Mouse (Mus musculus) embryonic facial prominence, embryonic 12.5 days (tissue): ENCODE measurements around the gene C5ar2. TPM values are rescaled to one million over a fixed set of nuclear protein-coding genes. Genes with fewer than 3 reads are reported as not detected.
"Not testable (repeated sequence)": the region's sequence is repeated elsewhere in the genome, so short reads cannot be mapped to it uniquely, and the experiment has no call there.

Source experiments
- ATAC-seq: fragments of 200-750 bp; cut with Nextera tagmentation; 2 replicates; pipeline ENCODE4 v1.8.0; 2017; ENCODE audit not compliant: insufficient number of reproducible peaks, insufficient read depth, low FRiP score, low TSS enrichment
- H3K27ac ChIP-seq: fragments of 300-500 bp; sonication (generic); 2 replicates; pipeline ENCODE4 v1.5.1; 2016; ENCODE audit warnings: mild to moderate bottlenecking
- H3K27me3 ChIP-seq: fragments of 300-500 bp; sonication (generic); 2 replicates; pipeline ENCODE4 v1.6.1; 2016; ENCODE audit warnings: mild to moderate bottlenecking, moderate library complexity
- H3K36me3 ChIP-seq: fragments of 300-500 bp; sonication (generic); 2 replicates; pipeline ENCODE4 v1.6.1; 2016; ENCODE audit warnings: mild to moderate bottlenecking
- H3K4me1 ChIP-seq: fragments of 300-500 bp; sonication (generic); 2 replicates; pipeline ENCODE4 v1.6.1; 2016
- H3K4me2 ChIP-seq: fragments of 300-500 bp; sonication (generic); replicated peaks from 2 replicates; pipeline ENCODE4 v1.6.1; 2016; ENCODE audit warnings: mild to moderate bottlenecking, moderate library complexity
- H3K4me3 ChIP-seq: fragments of 300-500 bp; sonication (generic); 2 replicates; pipeline ENCODE4 v1.5.1; 2016; ENCODE audit warnings: mild to moderate bottlenecking
- H3K9ac ChIP-seq: fragments of 300-500 bp; sonication (generic); 2 replicates; pipeline ENCODE4 v1.6.1; 2016; ENCODE audit warnings: mild to moderate bottlenecking, moderate library complexity
- H3K9me3 ChIP-seq: fragments of 300-500 bp; sonication (generic); 2 replicates; pipeline ENCODE4 v1.6.1; 2016; ENCODE audit warnings: mild to moderate bottlenecking, moderate library complexity
- whole genome bisulfite sequencing: fragments of 180-500 bp; shearing (Covaris S2); methylation state at CpG from one replicate; pipeline ENCODE4 v1.1.7; 2016; 5-methylcytosine and 5-hydroxymethylcytosine counted together
- polyA plus RNA-seq: library from polyadenylated mRNA; unstranded; fragments of >200 nt; fragmentation: Nextera tagmentation; extraction: Ambion mirVana; gene quantifications from 2 replicates; pipeline ENCODE4 v1.2.1, GENCODE M21; 2016

Gene C5ar2
- polyA plus RNA-seq, 1 experiment from 2014 or later = not detected

- peak within 1 kb of the TSS; percentile 73 for H3K4me2 ChIP-seq
- ATAC-seq = peak; percentile 68
- peaks cover 30% of the 10 kb centered on the region for H3K36me3 ChIP-seq
- H3K9ac ChIP-seq = peak within 1 kb of the TSS; percentile 75
- 0 out of 2 replicates have a peak, but pooled peaks cover 2% of the 10 kb centered on the region for H3K27me3 ChIP-seq
- peak within 1 kb of the TSS; percentile 95 for H3K27ac ChIP-seq
- peak within 1 kb of the TSS; percentile 66 for H3K4me3 ChIP-seq
- H3K9me3 ChIP-seq = no peaks in the 10 kb centered on the region
- peaks cover 25% of the 10 kb centered on the region for H3K4me1 ChIP-seq
- WGBS = 2% methylated on average over 42 of the region's 49 CpGs
These were observed 29.3 kb upstream of the C5ar2 start, which contains the start of gene Inafm1 for GRCm38 (mm10) chr7:16273081-16273765. Gene Inafm1, minus strand, starts transcription at chr7:16273617.

- ATAC-seq = peak; percentile 79
- WGBS = under 1% methylated on average over 43 of the region's 46 CpGs
- H3K9me3 ChIP-seq = no peaks in the 10 kb centered on the region
- H3K27me3 ChIP-seq = 0 out of 2 replicates have a peak, but pooled peaks cover 2% of the 10 kb centered on the region
- H3K27ac ChIP-seq = peak overlapping the region; percentile 95
- peaks cover 25% of the 10 kb centered on the region for H3K4me1 ChIP-seq
- peak overlapping the region; percentile 75 for H3K9ac ChIP-seq
- peak overlapping the region; percentile 66 for H3K4me3 ChIP-seq
- peaks cover 26% of the 10 kb centered on the region for H3K36me3 ChIP-seq
- peak overlapping the region; percentile 73 for H3K4me2 ChIP-seq
These were observed 28.7 kb upstream of the C5ar2 start for GRCm38 (mm10) chr7:16272681-16273080.

- Histone ChIP-seq H3K27me3 (0 out of 2 replicates have a peak, but pooled peaks cover 2% of the 10 kb centered on the region), H3K9me3 (no peaks in the 10 kb centered on the region), H3K36me3 (peaks cover 10% of the 10 kb centered on the region), H3K4me2 (no peak overlapping the region), H3K27ac (no peak overlapping the region), H3K9ac (no peak overlapping the region), H3K4me1 (peaks cover 25% of the 10 kb centered on the region), H3K4me3 (no peak overlapping the region)
- 62% methylated on average over 1 of the region's 1 CpGs for WGBS
- ATAC-seq = no peak
These were observed 27.2 kb upstream of the C5ar2 start for GRCm38 (mm10) chr7:16271139-16271538.

GRCm38 (mm10) chr7:16266593-16266992 is 22.6 kb upstream of the C5ar2 start:
- H3K9me3 ChIP-seq, H3K4me3 ChIP-seq, H3K36me3 ChIP-seq, H3K9ac ChIP-seq, H3K4me2 ChIP-seq, H3K27ac ChIP-seq, ATAC-seq, H3K4me1 ChIP-seq, H3K27me3 ChIP-seq: not testable (repeated sequence)
- 84% methylated on average over 7 of the region's 7 CpGs for WGBS

- Histone ChIP-seq H3K4me1 (no peaks in the 10 kb centered on the region), H3K4me2 (no peak overlapping the region), H3K36me3 (no peaks in the 10 kb centered on the region), H3K27ac (no peak overlapping the region), H3K4me3 (no peak overlapping the region), H3K9ac (no peak overlapping the region), H3K9me3 (no peaks in the 10 kb centered on the region; the same call in 1 of the 2 replicates), H3K27me3 (0 out of 2 replicates have a peak, but pooled peaks cover 2% of the 10 kb centered on the region)
- no peak for ATAC-seq
- 89% methylated on average over 11 of the region's 11 CpGs for WGBS
These were observed 21.9 kb upstream of the C5ar2 start for GRCm38 (mm10) chr7:16265856-16266255.

GRCm38 (mm10) chr7:16263843-16264242 is 19.9 kb upstream of the C5ar2 start:
- Histone ChIP-seq H3K4me3 (no peak overlapping the region), H3K27me3 (no peaks in the 10 kb centered on the region), H3K4me2 (no peak overlapping the region), H3K27ac (no peak overlapping the region), H3K9ac (no peak overlapping the region), H3K36me3 (no peaks in the 10 kb centered on the region), H3K9me3 (no peaks in the 10 kb centered on the region; the same call in 1 of the 2 replicates), H3K4me1 (no peaks in the 10 kb centered on the region)
- no peak for ATAC-seq
- WGBS = 83% methylated on average over 5 of the region's 5 CpGs

- Histone ChIP-seq H3K27me3 (no peaks in the 10 kb centered on the region), H3K4me1 (no peaks in the 10 kb centered on the region), H3K4me3 (no peak overlapping the region), H3K9ac (no peak overlapping the region), H3K4me2 (no peak overlapping the region), H3K36me3 (no peaks in the 10 kb centered on the region), H3K27ac (no peak overlapping the region), H3K9me3 (no peaks in the 10 kb centered on the region; the same call in 1 of the 2 replicates)
- 27% methylated on average over 8 of the region's 8 CpGs for WGBS
- ATAC-seq = no peak
These were observed 19.2 kb upstream of the C5ar2 start for GRCm38 (mm10) chr7:16263015-16263787.

GRCm38 (mm10) chr7:16261097-16261496 is 17.1 kb upstream of the C5ar2 start:
- Histone ChIP-seq H3K4me2 (no peak overlapping the region), H3K4me3 (no peak overlapping the region), H3K9me3 (no peaks in the 10 kb centered on the region; the same call in 1 of the 2 replicates), H3K4me1 (no peaks in the 10 kb centered on the region), H3K27ac (no peak overlapping the region), H3K27me3 (no peaks in the 10 kb centered on the region), H3K36me3 (no peaks in the 10 kb centered on the region), H3K9ac (no peak overlapping the region)
- WGBS = 58% methylated on average over 1 of the region's 1 CpGs
- no peak for ATAC-seq

- Histone ChIP-seq H3K4me2 (no peak within 1 kb of the TSS), H3K9me3 (no peaks in the 10 kb centered on the region), H3K4me3 (no peak within 1 kb of the TSS), H3K36me3 (no peaks in the 10 kb centered on the region), H3K4me1 (no peaks in the 10 kb centered on the region), H3K9ac (no peak within 1 kb of the TSS), H3K27me3 (no peaks in the 10 kb centered on the region), H3K27ac (no peak within 1 kb of the TSS)
- WGBS = 91% methylated on average over 5 of the region's 5 CpGs
- no peak for ATAC-seq
These were observed 15.2 kb upstream of the C5ar2 start, which contains the start of gene C5ar1 for GRCm38 (mm10) chr7:16259110-16259590. Gene C5ar1, minus strand, starts transcription at chr7:16259540.

- no peaks in the 10 kb centered on the region for H3K36me3 ChIP-seq
- ATAC-seq = no peak
- H3K9me3 ChIP-seq = no peaks in the 10 kb centered on the region
- H3K9ac ChIP-seq = no peak overlapping the region
- H3K27me3 ChIP-seq = no peaks in the 10 kb centered on the region
- 88% methylated on average over 11 of the region's 11 CpGs for WGBS
- H3K4me3 ChIP-seq = no peak overlapping the region
- no peaks in the 10 kb centered on the region for H3K4me1 ChIP-seq
- H3K27ac ChIP-seq = no peak overlapping the region
- H3K4me2 ChIP-seq = no peak overlapping the region
These were observed 13.9 kb upstream of the C5ar2 start for GRCm38 (mm10) chr7:16257830-16258229.

- H3K9me3 ChIP-seq, H3K27me3 ChIP-seq, H3K9ac ChIP-seq, H3K36me3 ChIP-seq, H3K27ac ChIP-seq, H3K4me3 ChIP-seq, ATAC-seq, H3K4me1 ChIP-seq, H3K4me2 ChIP-seq: not testable (repeated sequence)
- WGBS = 84% methylated on average over 4 of the region's 4 CpGs
These were observed 12.0 kb upstream of the C5ar2 start for GRCm38 (mm10) chr7:16255963-16256362.
